Mouse (Mus musculus): ENCODE measurements around the gene Prmt9. TPM values are rescaled to one million over a fixed set of nuclear protein-coding genes. Genes with fewer than 3 reads are reported as not detected.

The Prmt9 gene
- polyA plus RNA-seq (2015; fragmentation: Nextera tagmentation; extraction: Ambion mirVana), result 26.5 and 27.3 TPM in 2 replicates

- ATAC-seq (ENCODE audit: low FRiP score), result peak; percentile 98
- Histone ChIP-seq H3K4me1 (peaks cover 14% of the 10 kb centered on the region), H3K27ac (replicated peaks) (peak within 1 kb of the TSS; percentile 85), H3K36me3 (peaks cover 26% of the 10 kb centered on the region), H3K27me3 (replicated peaks) (no peaks in the 10 kb centered on the region), H3K4me3 (replicated peaks) (peak within 1 kb of the TSS; percentile 59), H3K4me2 (peak within 1 kb of the TSS; percentile 64), H3K9ac (replicated peaks) (peak within 1 kb of the TSS; percentile 73), H3K9me3 (replicated peaks) (no peaks in the 10 kb centered on the region)
- WGBS, result 3% methylated on average over 42 of the region's 42 CpGs
Observed at GRCm38 (mm10) chr8:77549121-77549706, at the start of gene Prmt9. Gene Prmt9 (plus strand): TSS chr8:77549397.

- H3K36me3 ChIP-seq, result no peaks in the 10 kb centered on the region
- no peak overlapping the region for H3K4me3 ChIP-seq (replicated peaks)
- H3K27ac ChIP-seq (replicated peaks), result no peak overlapping the region
- no peaks in the 10 kb centered on the region for H3K27me3 ChIP-seq (replicated peaks)
- no peak for ATAC-seq (ENCODE audit: low FRiP score)
- H3K9me3 ChIP-seq (replicated peaks), result no peaks in the 10 kb centered on the region
- no peak overlapping the region for H3K4me2 ChIP-seq
- WGBS, result 94% methylated on average over 3 of the region's 3 CpGs
- H3K9ac ChIP-seq (replicated peaks), result no peak overlapping the region
- no peaks in the 10 kb centered on the region for H3K4me1 ChIP-seq
Observed at GRCm38 (mm10) chr8:77500264-77500663, 48.9 kb upstream of the Prmt9 start.

- no peak overlapping the region for H3K9ac ChIP-seq (replicated peaks)
- no peak overlapping the region for H3K27ac ChIP-seq (replicated peaks)
- no peaks in the 10 kb centered on the region for H3K27me3 ChIP-seq (replicated peaks)
- 86% methylated on average over 8 of the region's 8 CpGs for WGBS
- no peaks in the 10 kb centered on the region for H3K36me3 ChIP-seq
- H3K4me2 ChIP-seq, result no peak overlapping the region
- H3K4me1 ChIP-seq, result no peaks in the 10 kb centered on the region
- H3K4me3 ChIP-seq (replicated peaks), result no peak overlapping the region
- H3K9me3 ChIP-seq (replicated peaks), result no peaks in the 10 kb centered on the region
- ATAC-seq (ENCODE audit: low FRiP score), result no peak
Observed at GRCm38 (mm10) chr8:77501131-77501530, 48.1 kb upstream of the Prmt9 start.

GRCm38 (mm10) chr8:77502547-77502946 lies 46.6 kb upstream of the Prmt9 start:
- no peak overlapping the region for H3K4me2 ChIP-seq
- WGBS, result 93% methylated on average over 6 of the region's 6 CpGs
- no peak for ATAC-seq (ENCODE audit: low FRiP score)
- no peaks in the 10 kb centered on the region for H3K36me3 ChIP-seq
- no peaks in the 10 kb centered on the region for H3K4me1 ChIP-seq
- H3K4me3 ChIP-seq (replicated peaks), result no peak overlapping the region
- H3K9ac ChIP-seq (replicated peaks), result no peak overlapping the region
- H3K27ac ChIP-seq (replicated peaks), result no peak overlapping the region
- no peaks in the 10 kb centered on the region for H3K27me3 ChIP-seq (replicated peaks)
- no peaks in the 10 kb centered on the region for H3K9me3 ChIP-seq (replicated peaks)

GRCm38 (mm10) chr8:77506539-77506938 lies 42.7 kb upstream of the Prmt9 start:
- no peak for ATAC-seq (ENCODE audit: low FRiP score)
- no peaks in the 10 kb centered on the region for H3K4me1 ChIP-seq
- no peaks in the 10 kb centered on the region for H3K27me3 ChIP-seq (replicated peaks)
- 87% methylated on average over 7 of the region's 7 CpGs for WGBS
- no peak overlapping the region for H3K4me2 ChIP-seq
- no peak overlapping the region for H3K27ac ChIP-seq (replicated peaks)
- H3K4me3 ChIP-seq (replicated peaks), result no peak overlapping the region
- no peaks in the 10 kb centered on the region for H3K36me3 ChIP-seq
- H3K9ac ChIP-seq (replicated peaks), result no peak overlapping the region
- no peaks in the 10 kb centered on the region for H3K9me3 ChIP-seq (replicated peaks)

GRCm38 (mm10) chr8:77507510-77508035 lies 41.6 kb upstream of the Prmt9 start:
- Histone ChIP-seq H3K4me2 (no peak overlapping the region), H3K36me3 (no peaks in the 10 kb centered on the region), H3K27me3 (replicated peaks) (no peaks in the 10 kb centered on the region), H3K27ac (replicated peaks) (no peak overlapping the region), H3K4me3 (replicated peaks) (no peak overlapping the region), H3K9ac (replicated peaks) (no peak overlapping the region), H3K9me3 (replicated peaks) (no peaks in the 10 kb centered on the region), H3K4me1 (0 out of 2 replicates have a peak, but pooled peaks cover 3% of the 10 kb centered on the region)
- WGBS, result 63% methylated on average over 10 of the region's 10 CpGs
- ATAC-seq (ENCODE audit: low FRiP score), result no peak

GRCm38 (mm10) chr8:77509044-77509443 lies 40.2 kb upstream of the Prmt9 start:
- H3K4me2 ChIP-seq, result no peak overlapping the region
- H3K9ac ChIP-seq (replicated peaks), result no peak overlapping the region
- H3K27me3 ChIP-seq (replicated peaks), result peaks cover 11% of the 10 kb centered on the region
- WGBS, result 97% methylated on average over 7 of the region's 7 CpGs
- 0 out of 2 replicates have a peak, but pooled peaks cover 6% of the 10 kb centered on the region for H3K4me1 ChIP-seq
- no peak for ATAC-seq (ENCODE audit: low FRiP score)
- H3K36me3 ChIP-seq, result no peaks in the 10 kb centered on the region
- no peaks in the 10 kb centered on the region for H3K9me3 ChIP-seq (replicated peaks)
- no peak overlapping the region for H3K4me3 ChIP-seq (replicated peaks)
- H3K27ac ChIP-seq (replicated peaks), result no peak overlapping the region

- ATAC-seq (ENCODE audit: low FRiP score), result no peak
- 71% methylated on average over 3 of the region's 3 CpGs for WGBS
- H3K36me3 ChIP-seq, result no peaks in the 10 kb centered on the region
Observed at GRCm38 (mm10) chr8:77510426-77510825, 38.8 kb upstream of the Prmt9 start.

GRCm38 (mm10) chr8:77511750-77512493 lies 37.3 kb upstream of the Prmt9 start:
- Histone ChIP-seq H3K27me3 (replicated peaks) (peaks cover 16% of the 10 kb centered on the region), H3K9me3 (replicated peaks) (no peaks in the 10 kb centered on the region), H3K4me1 (peaks cover 16% of the 10 kb centered on the region), H3K4me2 (no peak overlapping the region), H3K36me3 (no peaks in the 10 kb centered on the region), H3K27ac (replicated peaks) (no peak overlapping the region), H3K9ac (replicated peaks) (no peak overlapping the region), H3K4me3 (replicated peaks) (no peak overlapping the region)
- no peak for ATAC-seq (ENCODE audit: low FRiP score)
- 30% methylated on average over 13 of the region's 13 CpGs for WGBS

More at GRCm38 (mm10) chr8:77510426-77510825, 38.8 kb upstream of the Prmt9 start:
- Histone ChIP-seq H3K4me2 (no peak overlapping the region), H3K4me3 (replicated peaks) (no peak overlapping the region), H3K9me3 (replicated peaks) (no peaks in the 10 kb centered on the region), H3K27me3 (replicated peaks) (peaks cover 11% of the 10 kb centered on the region), H3K27ac (replicated peaks) (no peak overlapping the region), H3K9ac (replicated peaks) (no peak overlapping the region), H3K4me1 (0 out of 2 replicates have a peak, but pooled peaks cover 6% of the 10 kb centered on the region)

- no peak overlapping the region for H3K27ac ChIP-seq (replicated peaks)
- H3K4me3 ChIP-seq (replicated peaks), result no peak overlapping the region
- no peaks in the 10 kb centered on the region for H3K36me3 ChIP-seq
- no peak overlapping the region for H3K9ac ChIP-seq (replicated peaks)
- H3K4me2 ChIP-seq, result no peak overlapping the region
- ATAC-seq (ENCODE audit: low FRiP score), result no peak
- H3K9me3 ChIP-seq (replicated peaks), result no peaks in the 10 kb centered on the region
- peaks cover 16% of the 10 kb centered on the region for H3K27me3 ChIP-seq (replicated peaks)
- 92% methylated on average over 8 of the region's 8 CpGs for WGBS
- peaks cover 29% of the 10 kb centered on the region for H3K4me1 ChIP-seq
Observed at GRCm38 (mm10) chr8:77515201-77515600, 34.0 kb upstream of the Prmt9 start.

GRCm38 (mm10) chr8:77515786-77516185 lies 33.4 kb upstream of the Prmt9 start:
- no peak for ATAC-seq (ENCODE audit: low FRiP score)
- peak overlapping the region; percentile 97 for H3K4me2 ChIP-seq
- H3K27me3 ChIP-seq (replicated peaks), result peaks cover 16% of the 10 kb centered on the region

GRCm38 (mm10) chr8:77516845-77517244 lies 32.4 kb upstream of the Prmt9 start:
- ATAC-seq (ENCODE audit: low FRiP score), result 0 out of 2 replicates have a peak, but pooled peaks have one; percentile 12
- peaks cover 29% of the 10 kb centered on the region for H3K4me1 ChIP-seq
- H3K27me3 ChIP-seq (replicated peaks), result peaks cover 16% of the 10 kb centered on the region
- H3K9ac ChIP-seq (replicated peaks), result peak overlapping the region; percentile 62
- H3K27ac ChIP-seq (replicated peaks), result no peak overlapping the region
- no peaks in the 10 kb centered on the region for H3K36me3 ChIP-seq
- WGBS, result 5% methylated on average over 10 of the region's 10 CpGs
- peak overlapping the region; percentile 73 for H3K4me3 ChIP-seq (replicated peaks)
- H3K9me3 ChIP-seq (replicated peaks), result no peaks in the 10 kb centered on the region
- H3K4me2 ChIP-seq, result peak overlapping the region; percentile 97

More at GRCm38 (mm10) chr8:77515786-77516185, 33.4 kb upstream of the Prmt9 start:
- Histone ChIP-seq H3K9ac (replicated peaks) (no peak overlapping the region), H3K4me3 (replicated peaks) (no peak overlapping the region), H3K4me1 (peaks cover 29% of the 10 kb centered on the region), H3K9me3 (replicated peaks) (no peaks in the 10 kb centered on the region), H3K27ac (replicated peaks) (no peak overlapping the region), H3K36me3 (no peaks in the 10 kb centered on the region)
- WGBS, result 73% methylated on average over 8 of the region's 8 CpGs

Measured in neural tube, embryonic 15.5 days (tissue).